13 mouse cellular contexts compared by ENCODE assay signal in the genomic region with DNA sequence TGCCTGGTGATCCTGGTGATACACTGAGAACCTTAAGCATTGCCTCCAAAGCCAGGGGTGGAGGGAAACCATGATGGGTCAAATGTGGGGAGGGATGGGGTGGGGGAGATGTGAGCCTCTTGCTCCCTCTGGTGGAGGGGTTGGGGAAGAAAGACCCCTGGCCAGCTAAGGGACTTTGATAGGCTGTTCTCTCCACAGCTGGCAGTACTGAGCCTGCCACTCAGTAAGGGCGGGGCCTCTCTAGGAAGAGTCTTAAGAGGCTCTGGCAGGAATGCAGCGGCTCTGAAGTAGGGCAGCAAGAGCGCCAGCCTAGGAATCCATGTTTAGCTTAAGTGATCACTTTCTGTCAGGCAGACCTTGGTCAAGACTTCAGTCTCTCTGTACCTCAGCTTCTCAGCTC. TPM values are rescaled to one million over a fixed set of nuclear protein-coding genes. Genes with fewer than 3 reads are reported as not detected.
DNase-seq lines count a peak whose midpoint lies in the region; ATAC-seq and TF ChIP-seq lines count a peak whose summit lies in the region.
"Had no signal": no experiment of that assay in that cellular context is flagged by ENCODE, and none has a peak within 500 bp of the region (broad histone marks: within the 10 kb centered on the region; RNA-seq: fewer than 3 reads in every experiment).

No protein-coding gene starts in this region.

- no peak overlapping the region for H3K4me3 ChIP-seq in gastrocnemius, adult 2 months
- H3K4me3 ChIP-seq in limb, embryonic 11.5 days (ENCODE audit: low read depth, low read length): no peak overlapping the region
- no peak overlapping the region for H3K4me3 ChIP-seq in limb, embryonic 10.5 days
- H3K4me3 ChIP-seq in embryonic facial prominence, embryonic 14.5 days (ENCODE audit: low read depth, low read length): no peak overlapping the region
- H3K4me3 ChIP-seq in forebrain, embryonic 12.5 days (replicated peaks): no peak overlapping the region
- H3K4me3 ChIP-seq: embryonic facial prominence, embryonic 12.5 days; hindbrain, embryonic 10.5 days had no signal

- H3K9me3 ChIP-seq in limb, embryonic 11.5 days (ENCODE audit: control insufficient read depth, low read length): no peaks in the 10 kb centered on the region
- H3K9me3 ChIP-seq in limb, embryonic 10.5 days (replicated peaks): no peaks in the 10 kb centered on the region
- H3K9me3 ChIP-seq in embryonic facial prominence, embryonic 14.5 days (ENCODE audit: control insufficient read depth, low read length): no peaks in the 10 kb centered on the region
- H3K9me3 ChIP-seq in forebrain, embryonic 12.5 days: no peaks in the 10 kb centered on the region
- H3K9me3 ChIP-seq: embryonic facial prominence, embryonic 12.5 days; hindbrain, embryonic 10.5 days had no signal

- 35% methylated on average over 3 of the region's 3 CpGs for WGBS in limb, embryonic 11.5 days
- 29% methylated on average over 3 of the region's 3 CpGs for WGBS in limb, embryonic 10.5 days
- WGBS in embryonic facial prominence, embryonic 14.5 days: 39% methylated on average over 3 of the region's 3 CpGs
- WGBS in forebrain, embryonic 12.5 days: 34% methylated on average over 3 of the region's 3 CpGs

- H3K27me3 ChIP-seq in limb, embryonic 11.5 days (ENCODE audit: control insufficient read depth, insufficient read depth, low read length): peaks cover 29% of the 10 kb centered on the region
- H3K27me3 ChIP-seq in limb, embryonic 10.5 days (ENCODE audit: low read depth, poor library complexity, severe bottlenecking): peaks cover 95% of the 10 kb centered on the region
- peaks cover 31% of the 10 kb centered on the region for H3K27me3 ChIP-seq in embryonic facial prominence, embryonic 14.5 days (replicated peaks; ENCODE audit: control insufficient read depth, insufficient read depth, low read length)
- H3K27me3 ChIP-seq in forebrain, embryonic 12.5 days: peaks cover 69% of the 10 kb centered on the region

- peak overlapping the region; percentile 15; the same call in 1 of the 2 replicates for H3K4me2 ChIP-seq in limb, embryonic 11.5 days (ENCODE audit: low read depth, severe bottlenecking)
- H3K4me2 ChIP-seq in embryonic facial prominence, embryonic 14.5 days (ENCODE audit: low read depth, low read length): peak overlapping the region; percentile 3; the same call in 1 of the 2 replicates
- H3K4me2 ChIP-seq in forebrain, embryonic 12.5 days: no peak overlapping the region

- no peak overlapping the region for H3K9ac ChIP-seq in limb, embryonic 11.5 days (ENCODE audit: low read length)
- no peak overlapping the region for H3K9ac ChIP-seq in embryonic facial prominence, embryonic 14.5 days (ENCODE audit: low read depth, low read length)
- no peak overlapping the region for H3K9ac ChIP-seq in forebrain, embryonic 12.5 days
- H3K9ac ChIP-seq: embryonic facial prominence, embryonic 12.5 days; liver, postnatal 0 days had no signal

- intact Hi-C loops in gastrocnemius, adult 2 months (cut with DNase I): no loop called here
- intact Hi-C loops in gastrocnemius, postnatal 14 days (cut with DNase I; ENCODE audit: low total_unique reads): no loop called here

- peak; percentile 65 for DNase-seq in gastrocnemius, adult 2 months
- no peak for DNase-seq in gastrocnemius, postnatal 14 days
- no peak for DNase-seq in limb, embryonic 11.5 days (ENCODE audit: low spot score)
- DNase-seq in limb, embryonic 10.5 days (ENCODE audit: low spot score): no peak
- DNase-seq in embryonic facial prominence, embryonic 14.5 days (ENCODE audit: low spot score): no peak
- peak; percentile 40 for DNase-seq in mesoderm, embryonic 11.5 days (ENCODE audit: low read depth, low spot score)
- DNase-seq in frontal cortex, adult 2 months (ENCODE audit: extremely low spot score in 1 of 2, low spot score in 1 of 2): no peak
- DNase-seq: B cell, adult 2 months; kidney, adult 9 months; liver, postnatal 0 days had no signal

- H3K27ac ChIP-seq in gastrocnemius, adult 2 months: peak overlapping the region; percentile 82
- H3K27ac ChIP-seq in limb, embryonic 11.5 days (replicated peaks; ENCODE audit: low read depth, low read length): no peak overlapping the region
- no peak overlapping the region for H3K27ac ChIP-seq in limb, embryonic 10.5 days
- H3K27ac ChIP-seq in embryonic facial prominence, embryonic 14.5 days (replicated peaks; ENCODE audit: low read depth, low read length): no peak overlapping the region
- no peak overlapping the region for H3K27ac ChIP-seq in forebrain, embryonic 12.5 days
- H3K27ac ChIP-seq: embryonic facial prominence, embryonic 12.5 days; hindbrain, embryonic 10.5 days had no signal

- peaks cover 59% of the 10 kb centered on the region for H3K4me1 ChIP-seq in limb, embryonic 11.5 days (ENCODE audit: control insufficient read depth, insufficient read depth, low read length)
- H3K4me1 ChIP-seq in limb, embryonic 10.5 days: peaks cover 96% of the 10 kb centered on the region
- H3K4me1 ChIP-seq in embryonic facial prominence, embryonic 14.5 days (ENCODE audit: control insufficient read depth, insufficient read depth, low read length): peaks cover 28% of the 10 kb centered on the region
- peaks cover 38% of the 10 kb centered on the region for H3K4me1 ChIP-seq in forebrain, embryonic 12.5 days

- no peaks in the 10 kb centered on the region; the same call in 1 of the 2 replicates for H3K36me3 ChIP-seq in limb, embryonic 11.5 days (ENCODE audit: control insufficient read depth, insufficient read depth, low read length)
- peaks cover under 1% of the 10 kb centered on the region for H3K36me3 ChIP-seq in limb, embryonic 10.5 days
- no peaks in the 10 kb centered on the region for H3K36me3 ChIP-seq in embryonic facial prominence, embryonic 14.5 days (ENCODE audit: control insufficient read depth, insufficient read depth, low read length)
- no peaks in the 10 kb centered on the region for H3K36me3 ChIP-seq in forebrain, embryonic 12.5 days (replicated peaks)
- H3K36me3 ChIP-seq: embryonic facial prominence, embryonic 12.5 days; hindbrain, embryonic 10.5 days had no signal

- no peak for ATAC-seq in limb, embryonic 11.5 days (ENCODE audit: insufficient number of reproducible peaks, low FRiP score, low TSS enrichment, low read depth)
- no peak for ATAC-seq in embryonic facial prominence, embryonic 14.5 days (ENCODE audit: low read depth)
- no peak for ATAC-seq in forebrain, embryonic 12.5 days (ENCODE audit: low FRiP score)
- ATAC-seq: liver, postnatal 0 days had no signal

- TF ChIP-seq CTCF in gastrocnemius, adult 2 months (IDR thresholded peaks at IDR 0.05): peak; percentile 29; the same call in 1 of the 2 replicates

RNA-seq across cellular contexts. Expression of gene Wnt11, which starts 6.9 kb away (rescaled TPM):
- 1 to 10 TPM; 5.3 to 8.3 TPM for total RNA-seq in gastrocnemius, adult 2 months (2021)
- 1 to 10 TPM; 6.1 to 7.9 TPM for total RNA-seq in gastrocnemius, postnatal 14 days (2021)
- 21.3 and 22.2 TPM in 2 replicates for polyA plus RNA-seq in limb, embryonic 11.5 days (2014; fragmentation: Nextera tagmentation; extraction: Ambion mirVana)
- 10.3 and 19.3 TPM in 2 replicates for polyA plus RNA-seq in limb, embryonic 10.5 days (2016; fragmentation: Nextera tagmentation; extraction: Ambion mirVana)
- 20.1 and 20.2 TPM in 2 replicates for polyA plus RNA-seq in embryonic facial prominence, embryonic 14.5 days (2014; fragmentation: Nextera tagmentation; extraction: Ambion mirVana)
- polyA plus RNA-seq in frontal cortex, adult 2 months (2012; rRNA removed): 0.82 and 0.90 TPM in 2 replicates
- 1.7 and 2.6 TPM in 2 replicates for polyA plus RNA-seq in forebrain, embryonic 12.5 days (2016; fragmentation: Nextera tagmentation; extraction: Ambion mirVana)

Comparison
In these comparisons a context has a peak if more than half of its experiments do, and no peak if none do; other contexts are left out.
1. DNase-seq: peak in gastrocnemius, adult 2 months (single experiment) and mesoderm, embryonic 11.5 days (single experiment); none in gastrocnemius, postnatal 14 days (single experiment), limb, embryonic 11.5 days (single experiment), limb, embryonic 10.5 days (single experiment), embryonic facial prominence, embryonic 14.5 days (single experiment) and frontal cortex, adult 2 months (0 of 2).